Mouse (Mus musculus) stomach, embryonic 15.5 days (tissue): Measurements from ENCODE around the gene Fkbp10. TPM values are rescaled to one million over a fixed set of nuclear protein-coding genes. Genes with fewer than 3 reads are reported as not detected.
A peak's percentile ranks its signal among the peaks of the same experiment; 100 is the strongest.

ENCODE experiments used
- ATAC-seq: fragments of 200-750 bp; cut with Nextera tagmentation; 2 replicates; pipeline ENCODE4 v1.8.0; 2017; ENCODE audit warnings: low read depth, moderate number of reproducible peaks, moderate TSS enrichment; ENCODE audit not compliant: insufficient read depth, low FRiP score
- H3K27ac ChIP-seq: fragments of 300-500 bp; sonication (generic); 2 replicates; pipeline ENCODE4 v1.5.1; 2015; ENCODE audit warnings: mild to moderate bottlenecking, inconsistent platforms
- H3K27me3 ChIP-seq: fragments of 300-500 bp; sonication (generic); replicated peaks from 2 replicates; pipeline ENCODE4 v1.6.1; 2015; ENCODE audit warnings: inconsistent platforms
- H3K36me3 ChIP-seq: fragments of 300-500 bp; sonication (generic); 2 replicates; pipeline ENCODE4 v1.6.1; 2015; ENCODE audit warnings: inconsistent platforms
- H3K4me1 ChIP-seq: fragments of 300-500 bp; sonication (generic); 2 replicates; pipeline ENCODE4 v1.6.1; 2015; ENCODE audit warnings: inconsistent platforms
- H3K4me2 ChIP-seq: fragments of 300-500 bp; sonication (generic); 2 replicates; pipeline ENCODE4 v1.6.1; 2015; ENCODE audit warnings: mild to moderate bottlenecking, inconsistent platforms
- H3K4me3 ChIP-seq: fragments of 300-500 bp; sonication (generic); replicated peaks from 2 replicates; pipeline ENCODE4 v1.5.1; 2015; ENCODE audit warnings: inconsistent platforms
- H3K9ac ChIP-seq: fragments of 300-500 bp; sonication (generic); 2 replicates; pipeline ENCODE4 v1.6.1; 2015; ENCODE audit warnings: inconsistent platforms
- H3K9me3 ChIP-seq: fragments of 300-500 bp; sonication (generic); 2 replicates; pipeline ENCODE4 v1.6.1; 2016; ENCODE audit warnings: inconsistent platforms
- WGBS: fragments of 180-500 bp; shearing (Covaris S2); methylation state at CpG from one replicate; pipeline ENCODE4 v1.1.7; 2015; 5-methylcytosine and 5-hydroxymethylcytosine counted together
- microRNA-seq: library from miRNA; unstranded; fragments of <30 nt; microRNA quantifications from one replicate; pipeline ENCODE4, GENCODE M21; 2016
- polyA plus RNA-seq: library from polyadenylated mRNA; unstranded; fragments of >200 nt; fragmentation: Nextera tagmentation; extraction: Ambion mirVana; gene quantifications from 2 replicates; pipeline ENCODE4 v1.2.1, GENCODE M21; 2015

Gene Fkbp10
- polyA plus RNA-seq, 1 experiment from 2014 or later, result 89.1 TPM

- Histone ChIP-seq H3K27me3 (no peaks in the 10 kb centered on the region), H3K27ac (no peak overlapping the region), H3K9me3 (no peaks in the 10 kb centered on the region), H3K4me2 (no peak overlapping the region), H3K9ac (no peak overlapping the region), H3K4me1 (no peaks in the 10 kb centered on the region), H3K4me3 (no peak overlapping the region), H3K36me3 (peaks cover 15% of the 10 kb centered on the region)
- 94% methylated on average over 10 of the region's 10 CpGs for WGBS
- no peak for ATAC-seq
Measured at GRCm38 (mm10) chr11:100462699-100463098, 47.2 kb downstream of the Fkbp10 start.

GRCm38 (mm10) chr11:100465229-100465792 is 49.8 kb downstream of the Fkbp10 start:
- Histone ChIP-seq H3K36me3 (peaks cover 15% of the 10 kb centered on the region), H3K4me1 (no peaks in the 10 kb centered on the region; the same call in 1 of the 2 replicates)
- WGBS, result 82% methylated on average over 1 of the region's 1 CpGs

GRCm38 (mm10) chr11:100465833-100466232 is 50.3 kb downstream of the Fkbp10 start:
- H3K4me2 ChIP-seq, result no peak overlapping the region
- H3K27me3 ChIP-seq, result no peaks in the 10 kb centered on the region
- H3K9ac ChIP-seq, result no peak overlapping the region
- 64% methylated on average over 1 of the region's 1 CpGs for WGBS
- ATAC-seq, result no peak
- no peaks in the 10 kb centered on the region for H3K9me3 ChIP-seq
- peaks cover 2% of the 10 kb centered on the region for H3K4me1 ChIP-seq
- H3K4me3 ChIP-seq, result no peak overlapping the region
- H3K36me3 ChIP-seq, result peaks cover 15% of the 10 kb centered on the region; the same call in 1 of the 2 replicates
- no peak overlapping the region for H3K27ac ChIP-seq

More at GRCm38 (mm10) chr11:100465229-100465792, 49.8 kb downstream of the Fkbp10 start:
- Histone ChIP-seq H3K27ac (no peak overlapping the region), H3K9ac (no peak overlapping the region), H3K4me2 (no peak overlapping the region), H3K4me3 (no peak overlapping the region), H3K27me3 (no peaks in the 10 kb centered on the region), H3K9me3 (no peaks in the 10 kb centered on the region)
- no peak for ATAC-seq

DNA sequence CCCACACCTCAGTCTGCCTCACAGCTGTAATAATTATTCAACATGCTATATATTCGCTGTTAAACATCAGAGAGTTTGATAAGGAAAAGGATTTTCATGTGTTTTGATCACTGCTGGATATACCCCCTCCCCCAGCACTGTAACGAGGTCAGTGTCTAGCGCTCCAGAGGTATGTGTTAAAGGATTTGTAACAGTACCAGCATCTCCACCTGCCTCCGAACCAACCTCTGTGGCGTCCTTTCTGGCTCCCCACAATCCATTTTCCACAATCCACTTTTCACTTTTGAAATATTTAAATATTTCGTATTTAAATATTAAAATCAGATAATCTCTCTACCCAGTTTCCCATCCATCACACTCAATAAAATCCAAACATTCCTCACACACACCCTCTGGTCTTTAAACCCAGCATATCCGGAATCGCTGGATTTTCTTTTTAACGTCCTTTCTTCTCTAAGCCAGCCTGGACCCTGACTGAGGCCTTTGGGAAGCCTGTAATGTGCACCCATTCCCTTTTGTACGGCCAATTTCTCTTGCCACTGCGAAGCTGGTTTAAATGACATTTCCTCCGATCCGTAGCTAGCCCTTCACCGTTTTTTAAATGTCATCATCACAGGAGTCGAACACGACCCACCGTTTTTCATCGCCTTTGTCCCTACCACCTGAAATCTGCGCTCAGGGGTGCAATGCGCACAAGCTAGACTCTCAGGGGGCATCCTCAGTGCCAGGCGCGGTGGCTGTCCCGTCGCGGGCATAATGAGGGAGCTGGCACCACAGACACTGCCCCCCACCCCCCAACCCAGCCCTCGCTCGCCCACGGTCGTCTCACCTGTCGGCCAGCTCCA is 56.1 kb downstream of the Fkbp10 start:
- H3K4me2 ChIP-seq, result peak overlapping the region; percentile 89
- WGBS, result 3% methylated on average over 30 of the region's 30 CpGs
- H3K9ac ChIP-seq, result peak overlapping the region; percentile 67
- peaks cover 7% of the 10 kb centered on the region for H3K4me1 ChIP-seq
- no peak overlapping the region; the same call in 1 of the 2 replicates for H3K27ac ChIP-seq
- H3K4me3 ChIP-seq, result peak overlapping the region; percentile 65
- H3K9me3 ChIP-seq, result no peaks in the 10 kb centered on the region
- 0 out of 2 replicates have a peak, but pooled peaks cover 5% of the 10 kb centered on the region for H3K36me3 ChIP-seq
- 0 out of 2 replicates have a peak, but pooled peaks have one; percentile 4 for ATAC-seq
- H3K27me3 ChIP-seq, result no peaks in the 10 kb centered on the region

DNA sequence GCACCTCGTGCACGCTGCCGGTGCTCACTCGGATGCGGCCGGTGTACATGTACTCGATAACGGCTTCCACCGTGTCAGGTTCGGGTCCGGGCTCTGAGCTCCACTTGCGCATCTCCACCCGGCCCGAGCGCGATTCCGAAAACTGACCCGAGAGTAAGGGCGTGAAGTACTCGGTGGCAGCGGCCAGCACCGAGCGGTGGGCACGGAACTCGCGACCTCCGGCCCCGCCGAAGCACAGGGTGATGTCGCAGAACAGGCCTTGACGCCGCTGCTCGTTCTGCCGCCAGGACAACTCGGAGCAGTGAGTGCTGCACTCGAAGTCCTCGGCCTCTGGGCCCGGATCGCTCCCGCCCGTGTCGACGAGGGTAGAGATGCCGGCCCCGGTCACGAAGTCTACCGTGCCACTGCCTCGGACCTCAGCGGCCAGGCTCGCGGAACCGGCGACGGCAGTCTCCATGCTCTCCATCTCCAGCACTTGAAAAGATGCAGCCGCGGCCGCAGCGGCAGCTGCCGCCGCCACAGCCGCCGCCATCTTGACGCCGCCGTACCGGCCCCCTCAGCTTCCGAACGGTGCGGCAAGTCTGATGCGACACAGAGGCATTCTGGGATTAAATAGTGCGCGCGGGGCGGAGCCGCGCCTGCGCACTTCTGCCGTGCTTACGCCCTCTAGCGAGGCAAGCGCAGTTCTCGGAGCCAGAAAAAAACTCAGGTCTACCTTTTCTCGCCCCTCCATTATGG is 56.9 kb downstream of the Fkbp10 start, which contains the start of gene Klhl11:
TSS of gene Klhl11 (minus strand) at position 545 of the 738 bp plus-strand sequence.
- Histone ChIP-seq H3K36me3 (0 out of 2 replicates have a peak, but pooled peaks cover 3% of the 10 kb centered on the region), H3K9ac (peak within 1 kb of the TSS; percentile 67), H3K27ac (peak within 1 kb of the TSS; percentile 45; the same call in 1 of the 2 replicates), H3K4me3 (peak within 1 kb of the TSS; percentile 65), H3K27me3 (no peaks in the 10 kb centered on the region), H3K9me3 (no peaks in the 10 kb centered on the region), H3K4me1 (peaks cover 7% of the 10 kb centered on the region), H3K4me2 (peak within 1 kb of the TSS; percentile 89)
- peak; percentile 90 for ATAC-seq
- under 1% methylated on average over 83 of the region's 83 CpGs for WGBS

- peaks cover 3% of the 10 kb centered on the region; the same call in 1 of the 2 replicates for H3K36me3 ChIP-seq
- H3K27ac ChIP-seq, result no peak overlapping the region
- peak overlapping the region; percentile 65 for H3K4me3 ChIP-seq
- H3K27me3 ChIP-seq, result no peaks in the 10 kb centered on the region
- peaks cover 7% of the 10 kb centered on the region for H3K4me1 ChIP-seq
- peak; percentile 19; the same call in 1 of the 2 replicates for ATAC-seq
- H3K9me3 ChIP-seq, result no peaks in the 10 kb centered on the region
- 33% methylated on average over 5 of the region's 5 CpGs for WGBS
- H3K9ac ChIP-seq, result no peak overlapping the region
- peak overlapping the region; percentile 31; the same call in 1 of the 2 replicates for H3K4me2 ChIP-seq
Measured at GRCm38 (mm10) chr11:100472935-100473295, 57.4 kb downstream of the Fkbp10 start.

Small RNAs within 50 kb of the gene (microRNA-seq; reads per million reads assigned to microRNA genes)
- gene Gm27374, result not detected

Other genes starting within 250 kb of the Fkbp10 start
- gene Krt9, start 222.5 kb upstream of the Fkbp10 start, polyA plus RNA-seq, result not detected in 2 replicates
- 17.3 and 25.8 TPM in 2 replicates for gene Krt14, start 208.1 kb upstream of the Fkbp10 start, polyA plus RNA-seq
- gene Krt16, start 166.8 kb upstream of the Fkbp10 start, polyA plus RNA-seq, result 0.68 and 0.80 TPM in 2 replicates
- gene Krt17, start 154.7 kb upstream of the Fkbp10 start, polyA plus RNA-seq, result 24.8 and 28.8 TPM in 2 replicates
- not detected in 2 replicates for gene Krt42, start 145.8 kb upstream of the Fkbp10 start, polyA plus RNA-seq
- 1,590 and 1,651 TPM in 2 replicates for gene Eif1, start 95.8 kb upstream of the Fkbp10 start, polyA plus RNA-seq
- gene Gast, start 81.3 kb upstream of the Fkbp10 start, polyA plus RNA-seq, result 15.1 and 16.3 TPM in 2 replicates
- gene Hap1, start 59.6 kb upstream of the Fkbp10 start, polyA plus RNA-seq, result 15.5 and 16.7 TPM in 2 replicates
- gene Jup, start 17.9 kb upstream of the Fkbp10 start, polyA plus RNA-seq, result 163 and 173 TPM in 2 replicates
- gene P3h4, start 861 bp upstream of the Fkbp10 start, polyA plus RNA-seq, result 57.6 and 61.7 TPM in 2 replicates
- gene Nt5c3b, start 26.1 kb downstream of the Fkbp10 start, polyA plus RNA-seq, result 108 TPM in 2 replicates
- gene Klhl10, start 26.2 kb downstream of the Fkbp10 start, polyA plus RNA-seq, result 0.51 and 0.59 TPM in 2 replicates
- gene Klhl11, start 57.0 kb downstream of the Fkbp10 start, polyA plus RNA-seq, result 7.4 and 8.1 TPM in 2 replicates
- 153 and 180 TPM in 2 replicates for gene Acly, start 112.3 kb downstream of the Fkbp10 start, polyA plus RNA-seq
- gene Ttc25, start 129.9 kb downstream of the Fkbp10 start, polyA plus RNA-seq, result 0.24 and 0.37 TPM in 2 replicates
- gene Cnp, start 159.2 kb downstream of the Fkbp10 start, polyA plus RNA-seq, result 35.3 and 42.7 TPM in 2 replicates
- 57.3 and 57.6 TPM in 2 replicates for gene Nkiras2, start 203.5 kb downstream of the Fkbp10 start, polyA plus RNA-seq
- gene Dnajc7, start 204.5 kb downstream of the Fkbp10 start, polyA plus RNA-seq, result 213 and 214 TPM in 2 replicates